Mouse (Mus musculus): ENCODE measurements around the gene Rad21l. TPM values are rescaled to one million over a fixed set of nuclear protein-coding genes. Genes with fewer than 3 reads are reported as not detected.
A peak's percentile ranks its signal among the peaks of the same experiment; 100 is the strongest.
"Not testable (repeated sequence)": the region's sequence is repeated elsewhere in the genome, so short reads cannot be mapped to it uniquely, and the experiment has no call there.

Rad21l gene
- polyA plus RNA-seq, 1 experiment from 2014 or later = not detected

DNA sequence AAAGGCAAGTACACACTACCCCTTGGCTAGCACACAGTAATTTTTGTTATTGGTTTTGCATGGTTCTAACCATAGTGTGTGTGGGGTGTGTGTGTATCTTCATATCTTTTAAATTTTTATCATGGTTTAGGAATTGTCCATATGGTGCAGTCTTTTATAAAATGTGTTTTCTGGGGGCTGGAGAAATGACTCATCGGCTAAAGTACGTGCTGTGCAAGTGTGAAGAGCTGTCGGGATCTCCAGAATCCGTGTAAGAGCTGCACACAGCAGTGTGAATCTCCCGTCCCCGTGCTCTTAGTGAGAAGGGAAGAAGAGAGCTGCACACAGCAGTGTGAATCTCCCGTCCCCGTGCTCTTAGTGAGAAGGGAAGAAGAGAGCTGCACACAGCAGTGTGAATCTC lies 52.6 kb downstream of the Rad21l start:
- ATAC-seq (replicated peaks; ENCODE audit: low FRiP score); H3K36me3 ChIP-seq (ENCODE audit: control insufficient read depth, insufficient read depth, low read length): not testable (repeated sequence)
- WGBS = 84% methylated on average over 7 of the region's 8 CpGs

GRCm38 (mm10) chr2:151609974-151610373 lies 58.4 kb downstream of the Rad21l start:
- 60% methylated on average over 3 of the region's 3 CpGs for WGBS
- H3K9me3 ChIP-seq (ENCODE audit: control insufficient read depth, low read length) = no peaks in the 10 kb centered on the region
- H3K27ac ChIP-seq (ENCODE audit: low read depth, low read length) = no peak overlapping the region
- H3K4me3 ChIP-seq (ENCODE audit: low read depth, low read length) = no peak overlapping the region
- H3K9ac ChIP-seq (ENCODE audit: low read length) = no peak overlapping the region
- no peaks in the 10 kb centered on the region for H3K27me3 ChIP-seq (ENCODE audit: control insufficient read depth, insufficient read depth, low read length)
- H3K4me2 ChIP-seq (ENCODE audit: low read depth, low read length, severe bottlenecking) = no peak overlapping the region
- H3K4me1 ChIP-seq (replicated peaks; ENCODE audit: control insufficient read depth, insufficient read depth, low read length) = 0 out of 2 replicates have a peak, but pooled peaks cover 4% of the 10 kb centered on the region
- no peaks in the 10 kb centered on the region for H3K36me3 ChIP-seq (ENCODE audit: control insufficient read depth, insufficient read depth, low read length)
- ATAC-seq (replicated peaks; ENCODE audit: low FRiP score) = no peak
- DNase-seq (ENCODE audit: low spot score) = no peak

More for the DNA sequence above, 52.6 kb downstream of the Rad21l start:
- not testable (repeated sequence) for H3K9ac ChIP-seq (ENCODE audit: low read length); H3K4me1 ChIP-seq (replicated peaks; ENCODE audit: control insufficient read depth, insufficient read depth, low read length); DNase-seq (ENCODE audit: low spot score); H3K27ac ChIP-seq (ENCODE audit: low read depth, low read length); H3K9me3 ChIP-seq (ENCODE audit: control insufficient read depth, low read length); H3K27me3 ChIP-seq (ENCODE audit: control insufficient read depth, insufficient read depth, low read length); H3K4me3 ChIP-seq (ENCODE audit: low read depth, low read length); H3K4me2 ChIP-seq (ENCODE audit: low read depth, low read length, severe bottlenecking)

DNA sequence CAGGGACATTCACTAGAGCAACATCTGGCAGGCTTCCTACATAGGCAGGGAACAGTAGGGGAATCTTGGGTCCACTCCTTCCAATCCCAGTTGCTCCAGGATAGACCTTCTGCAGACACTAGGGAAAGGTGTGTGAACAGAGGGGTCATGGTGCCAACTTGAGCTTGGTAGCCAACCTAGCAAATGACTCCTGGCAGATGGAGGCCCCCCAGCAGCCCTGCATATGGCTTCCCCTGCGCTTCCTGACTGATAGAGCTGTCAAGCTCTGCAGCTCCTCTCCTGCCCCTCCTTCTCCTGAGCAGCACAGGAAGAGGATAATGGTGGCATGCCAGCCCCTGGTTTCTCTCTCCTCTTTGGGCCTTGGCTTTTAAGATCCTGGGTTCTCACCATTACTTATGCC lies 59.9 kb downstream of the Rad21l start:
- Histone ChIP-seq H3K27ac (ENCODE audit: low read depth, low read length) (no peak overlapping the region), H3K4me3 (ENCODE audit: low read depth, low read length) (no peak overlapping the region), H3K4me2 (ENCODE audit: low read depth, low read length, severe bottlenecking) (no peak overlapping the region), H3K9me3 (ENCODE audit: control insufficient read depth, low read length) (no peaks in the 10 kb centered on the region), H3K4me1 (replicated peaks; ENCODE audit: control insufficient read depth, insufficient read depth, low read length) (peaks cover 15% of the 10 kb centered on the region), H3K36me3 (ENCODE audit: control insufficient read depth, insufficient read depth, low read length) (no peaks in the 10 kb centered on the region), H3K27me3 (ENCODE audit: control insufficient read depth, insufficient read depth, low read length) (no peaks in the 10 kb centered on the region), H3K9ac (ENCODE audit: low read length) (no peak overlapping the region)
- ATAC-seq (replicated peaks; ENCODE audit: low FRiP score) (no peak), DNase-seq (ENCODE audit: low spot score) (no peak)
- WGBS = 73% methylated on average over 1 of the region's 1 CpGs

DNA sequence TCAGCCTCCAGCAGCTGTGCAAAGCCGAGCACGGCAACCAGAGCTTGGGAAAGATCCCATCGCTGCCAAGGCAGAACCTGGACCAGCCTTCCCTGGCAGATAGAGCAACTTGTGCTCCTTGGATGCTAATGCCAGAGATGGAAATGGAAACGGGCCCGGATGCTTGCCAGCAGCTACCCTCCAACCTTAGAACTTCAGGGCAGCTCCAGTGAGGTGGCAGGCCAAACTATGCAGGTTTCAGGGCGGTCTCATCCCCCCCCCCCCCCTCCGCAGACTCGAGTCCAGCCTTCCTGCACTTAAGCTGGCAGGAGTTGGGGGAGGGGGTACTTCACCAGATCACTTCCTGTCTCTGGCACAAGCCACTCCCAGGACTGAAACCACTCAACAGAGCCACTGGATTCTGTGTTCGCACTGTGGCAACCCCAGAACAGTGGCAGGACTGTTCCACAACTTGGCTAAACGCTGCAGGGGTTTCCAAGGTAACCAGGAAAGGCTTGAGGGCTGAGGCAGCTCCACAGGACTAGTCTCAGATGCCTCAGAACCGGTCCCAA lies 62.8 kb downstream of the Rad21l start:
- DNase-seq (ENCODE audit: low spot score) (no peak), ATAC-seq (replicated peaks; ENCODE audit: low FRiP score) (peak; percentile 51)
- Histone ChIP-seq H3K27me3 (ENCODE audit: control insufficient read depth, insufficient read depth, low read length) (no peaks in the 10 kb centered on the region), H3K4me3 (ENCODE audit: low read depth, low read length) (no peak overlapping the region), H3K27ac (ENCODE audit: low read depth, low read length) (no peak overlapping the region), H3K4me1 (replicated peaks; ENCODE audit: control insufficient read depth, insufficient read depth, low read length) (peaks cover 17% of the 10 kb centered on the region), H3K36me3 (ENCODE audit: control insufficient read depth, insufficient read depth, low read length) (no peaks in the 10 kb centered on the region), H3K9me3 (ENCODE audit: control insufficient read depth, low read length) (no peaks in the 10 kb centered on the region), H3K9ac (ENCODE audit: low read length) (no peak overlapping the region), H3K4me2 (ENCODE audit: low read depth, low read length, severe bottlenecking) (no peak overlapping the region)
- 57% methylated on average over 11 of the region's 11 CpGs for WGBS

GRCm38 (mm10) chr2:151603630-151604029 lies 64.7 kb downstream of the Rad21l start:
- Histone ChIP-seq H3K4me1 (replicated peaks; ENCODE audit: control insufficient read depth, insufficient read depth, low read length) (peaks cover 17% of the 10 kb centered on the region), H3K27me3 (ENCODE audit: control insufficient read depth, insufficient read depth, low read length) (no peaks in the 10 kb centered on the region), H3K4me3 (ENCODE audit: low read depth, low read length) (no peak overlapping the region), H3K9ac (ENCODE audit: low read length) (no peak overlapping the region; the same call in 1 of the 2 replicates), H3K9me3 (ENCODE audit: control insufficient read depth, low read length) (no peaks in the 10 kb centered on the region), H3K36me3 (ENCODE audit: control insufficient read depth, insufficient read depth, low read length) (no peaks in the 10 kb centered on the region), H3K4me2 (ENCODE audit: low read depth, low read length, severe bottlenecking) (no peak overlapping the region), H3K27ac (ENCODE audit: low read depth, low read length) (peak overlapping the region; percentile 41; the same call in 1 of the 2 replicates)
- DNase-seq (ENCODE audit: low spot score) (peak; percentile 63), ATAC-seq (replicated peaks; ENCODE audit: low FRiP score) (peak; percentile 70)
- 21% methylated on average over 4 of the region's 4 CpGs for WGBS

- Histone ChIP-seq H3K4me3 (ENCODE audit: low read depth, low read length) (no peak overlapping the region), H3K27ac (ENCODE audit: low read depth, low read length) (no peak overlapping the region), H3K9ac (ENCODE audit: low read length) (no peak overlapping the region), H3K36me3 (ENCODE audit: control insufficient read depth, insufficient read depth, low read length) (no peaks in the 10 kb centered on the region), H3K9me3 (ENCODE audit: control insufficient read depth, low read length) (no peaks in the 10 kb centered on the region), H3K4me1 (replicated peaks; ENCODE audit: control insufficient read depth, insufficient read depth, low read length) (peaks cover 17% of the 10 kb centered on the region), H3K27me3 (ENCODE audit: control insufficient read depth, insufficient read depth, low read length) (no peaks in the 10 kb centered on the region), H3K4me2 (ENCODE audit: low read depth, low read length, severe bottlenecking) (no peak overlapping the region)
- WGBS = 87% methylated on average over 4 of the region's 4 CpGs
- ATAC-seq (replicated peaks; ENCODE audit: low FRiP score) (no peak), DNase-seq (ENCODE audit: low spot score) (no peak)
These were observed 66.2 kb downstream of the Rad21l start for GRCm38 (mm10) chr2:151602106-151602505.

DNA sequence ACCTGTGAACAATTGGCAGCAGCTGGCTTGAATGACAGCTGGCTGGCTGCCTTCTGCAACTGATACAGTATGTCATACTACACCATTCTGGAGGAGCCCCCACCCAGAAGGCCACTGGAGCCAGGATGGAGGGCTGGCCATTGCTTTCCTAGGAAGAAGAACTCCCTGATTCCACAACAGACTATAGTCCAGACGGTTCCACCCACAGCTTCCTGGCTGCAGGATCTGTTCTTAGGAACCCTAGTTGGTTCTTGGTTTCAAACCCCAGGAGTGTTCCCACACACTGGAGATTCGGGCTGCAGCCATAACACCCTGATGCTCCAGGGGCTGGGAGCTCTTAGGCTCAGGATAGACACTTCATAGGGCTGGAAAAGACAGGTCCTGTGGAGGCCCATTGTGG lies 70.3 kb downstream of the Rad21l start:
- no peaks in the 10 kb centered on the region for H3K27me3 ChIP-seq (ENCODE audit: control insufficient read depth, insufficient read depth, low read length)
- ATAC-seq (replicated peaks; ENCODE audit: low FRiP score) (no peak), DNase-seq (ENCODE audit: low spot score) (no peak)
- H3K4me3 ChIP-seq (ENCODE audit: low read depth, low read length) = no peak overlapping the region
- H3K27ac ChIP-seq (ENCODE audit: low read depth, low read length) = no peak overlapping the region
- H3K9me3 ChIP-seq (ENCODE audit: control insufficient read depth, low read length) = no peaks in the 10 kb centered on the region
- H3K4me1 ChIP-seq (replicated peaks; ENCODE audit: control insufficient read depth, insufficient read depth, low read length) = no peaks in the 10 kb centered on the region; the same call in 1 of the 2 replicates
- no peak overlapping the region for H3K9ac ChIP-seq (ENCODE audit: low read length)
- H3K4me2 ChIP-seq (ENCODE audit: low read depth, low read length, severe bottlenecking) = no peak overlapping the region
- H3K36me3 ChIP-seq (ENCODE audit: control insufficient read depth, insufficient read depth, low read length) = no peaks in the 10 kb centered on the region
- 83% methylated on average over 2 of the region's 2 CpGs for WGBS

Other genes with a start within 250 kb of the Rad21l start
- gene 4921509C19Rik, start 192.4 kb downstream of the Rad21l start, polyA plus RNA-seq (2014; fragmentation: Nextera tagmentation; extraction: Ambion mirVana) = not detected in 2 replicates
- gene Nsfl1c, start 174.4 kb downstream of the Rad21l start, polyA plus RNA-seq (2014; fragmentation: Nextera tagmentation; extraction: Ambion mirVana) = 282 and 286 TPM in 2 replicates
- 562 and 601 TPM in 2 replicates for gene Fkbp1a, start 126.0 kb downstream of the Rad21l start, polyA plus RNA-seq (2014; fragmentation: Nextera tagmentation; extraction: Ambion mirVana)
- gene Sdcbp2, start 95.9 kb downstream of the Rad21l start, polyA plus RNA-seq (2014; fragmentation: Nextera tagmentation; extraction: Ambion mirVana) = 0.44 and 0.83 TPM in 2 replicates
- 2.4 and 3.6 TPM in 2 replicates for gene Snph, start 35.9 kb downstream of the Rad21l start, polyA plus RNA-seq (2014; fragmentation: Nextera tagmentation; extraction: Ambion mirVana)
- 6.9 and 7.7 TPM in 2 replicates for gene Tmem74b, start 33.5 kb upstream of the Rad21l start, polyA plus RNA-seq (2014; fragmentation: Nextera tagmentation; extraction: Ambion mirVana)
- 46.8 and 51.9 TPM in 2 replicates for gene Psmf1, start 75.7 kb upstream of the Rad21l start, polyA plus RNA-seq (2014; fragmentation: Nextera tagmentation; extraction: Ambion mirVana)
- 0.15 TPM in 2 replicates for gene Rspo4, start 174.4 kb upstream of the Rad21l start, polyA plus RNA-seq (2014; fragmentation: Nextera tagmentation; extraction: Ambion mirVana)
- not detected in 2 replicates for gene Angpt4, start 242.7 kb upstream of the Rad21l start, polyA plus RNA-seq (2014; fragmentation: Nextera tagmentation; extraction: Ambion mirVana)